Mouse (Mus musculus) limb, embryonic 14.5 days (tissue): ENCODE measurements around the gene Bmf. TPM values are rescaled to one million over a fixed set of nuclear protein-coding genes. Genes with fewer than 3 reads are reported as not detected.
A peak's percentile ranks its signal among the peaks of the same experiment; 100 is the strongest.

ENCODE experiments used
- ATAC-seq: fragments of 200-750 bp; cut with Nextera tagmentation; 2 replicates; pipeline ENCODE4 v1.8.0; 2017; ENCODE audit warnings: low read depth, moderate number of reproducible peaks, moderate TSS enrichment; ENCODE audit not compliant: low FRiP score
- DNase-seq: peaks from one replicate; pipeline ENCODE4 v3.0.0-alpha.2; 2015; ENCODE audit warnings: low spot score
- H3K27ac ChIP-seq: fragments of 300-500 bp; sonication (generic); replicated peaks from 2 replicates; pipeline ENCODE4 v1.5.1; 2014; ENCODE audit warnings: low read depth, mild to moderate bottlenecking, low read length, moderate library complexity, mixed read lengths
- H3K27me3 ChIP-seq: fragments of 300-500 bp; sonication (generic); 2 replicates; pipeline ENCODE4 v1.6.1; 2014; ENCODE audit warnings: low read length, mixed read lengths; ENCODE audit not compliant: control insufficient read depth, insufficient read depth
- H3K36me3 ChIP-seq: fragments of 300-500 bp; sonication (generic); 2 replicates; pipeline ENCODE4 v1.6.1; 2014; ENCODE audit warnings: mild to moderate bottlenecking, low read length, moderate library complexity, mixed read lengths; ENCODE audit not compliant: control insufficient read depth, insufficient read depth
- H3K4me1 ChIP-seq: fragments of 300-500 bp; sonication (generic); 2 replicates; pipeline ENCODE4 v1.6.1; 2014; ENCODE audit warnings: antibody characterized with exemption, low read length, mixed read lengths; ENCODE audit not compliant: control insufficient read depth, insufficient read depth
- H3K4me2 ChIP-seq: fragments of 300-500 bp; sonication (generic); replicated peaks from 2 replicates; pipeline ENCODE4 v1.6.1; 2014; ENCODE audit warnings: low read depth, mild to moderate bottlenecking, low read length, moderate library complexity; ENCODE audit not compliant: severe bottlenecking
- H3K4me3 ChIP-seq: fragments of 300-500 bp; sonication (generic); replicated peaks from 2 replicates; pipeline ENCODE4 v1.5.1; 2014; ENCODE audit warnings: low read length
- H3K9ac ChIP-seq: fragments of 300-500 bp; sonication (generic); 2 replicates; pipeline ENCODE4 v1.6.1; 2014; ENCODE audit warnings: mild to moderate bottlenecking, low read depth, low read length, moderate library complexity; ENCODE audit not compliant: severe bottlenecking
- H3K9me3 ChIP-seq: fragments of 300-500 bp; sonication (generic); 2 replicates; pipeline ENCODE4 v1.6.1; 2016; ENCODE audit warnings: low read length; ENCODE audit not compliant: control insufficient read depth
- POLR2A ChIP-seq: fragments of 200-500 bp; IDR thresholded peaks from 2 replicates; pipeline ENCODE4 v1.8.0; 2012; ENCODE audit warnings: inconsistent platforms, mild to moderate bottlenecking, moderate library complexity, borderline replicate concordance; ENCODE audit not compliant: insufficient read depth, insufficient read length; ENCODE audit errors: extremely low read depth
- WGBS: fragments of 180-500 bp; shearing (Covaris S2); extraction: QIAGEN DNeasy Blood & Tissue Kit; methylation state at CpG from one replicate; pipeline ENCODE4 v1.1.7; 2014; 5-methylcytosine and 5-hydroxymethylcytosine counted together
- polyA plus RNA-seq, 2 experiments: library from polyadenylated mRNA; depleted of rRNA in 1 of 2; stranded (reverse) in 1 of 2; unstranded in 1 of 2; fragments of >200 nt; fragmentation: Nextera tagmentation in 1 of 2; extraction: Ambion mirVana in 1 of 2; gene quantifications; 2 replicates each; pipeline versions ENCODE4 v1.2.1 to v1.2.3; 2012 to 2014

The Bmf gene
- polyA plus RNA-seq, 2 experiments: 5.1 to 29.2 TPM

- no peak for DNase-seq
- 82% methylated on average over 9 of the region's 9 CpGs for WGBS
- no peak for TF ChIP-seq POLR2A
These were observed 65.0 kb downstream of the Bmf start for GRCm38 (mm10) chr2:118484386-118484898.

GRCm38 (mm10) chr2:118483032-118483431 is 66.5 kb downstream of the Bmf start:
- no peaks in the 10 kb centered on the region for H3K9me3 ChIP-seq
- no peak overlapping the region for H3K4me2 ChIP-seq
- H3K4me1 ChIP-seq: peaks cover 5% of the 10 kb centered on the region; the same call in 1 of the 2 replicates
- no peaks in the 10 kb centered on the region for H3K36me3 ChIP-seq
- no peak overlapping the region for H3K9ac ChIP-seq
- H3K27ac ChIP-seq: no peak overlapping the region
- H3K27me3 ChIP-seq: no peaks in the 10 kb centered on the region
- no peak overlapping the region for H3K4me3 ChIP-seq
- ATAC-seq (no peak), DNase-seq (no peak)
- no peak for TF ChIP-seq POLR2A
- WGBS: 75% methylated on average over 5 of the region's 5 CpGs

More at GRCm38 (mm10) chr2:118484386-118484898, 65.0 kb downstream of the Bmf start:
- ATAC-seq: no peak
- Histone ChIP-seq H3K27ac (no peak overlapping the region), H3K9me3 (no peaks in the 10 kb centered on the region), H3K4me2 (no peak overlapping the region), H3K4me3 (no peak overlapping the region), H3K4me1 (no peaks in the 10 kb centered on the region), H3K27me3 (no peaks in the 10 kb centered on the region), H3K36me3 (no peaks in the 10 kb centered on the region), H3K9ac (no peak overlapping the region)

- DNase-seq (no peak), ATAC-seq (no peak)
- peaks cover 15% of the 10 kb centered on the region for H3K36me3 ChIP-seq
- H3K27ac ChIP-seq: no peak overlapping the region
- no peak overlapping the region for H3K9ac ChIP-seq
- no peaks in the 10 kb centered on the region for H3K27me3 ChIP-seq
- TF ChIP-seq POLR2A: no peak
- no peaks in the 10 kb centered on the region for H3K9me3 ChIP-seq
- WGBS: 93% methylated on average over 7 of the region's 7 CpGs
- no peak overlapping the region for H3K4me3 ChIP-seq
- peaks cover 5% of the 10 kb centered on the region; the same call in 1 of the 2 replicates for H3K4me1 ChIP-seq
- no peak overlapping the region for H3K4me2 ChIP-seq
These were observed 68.6 kb downstream of the Bmf start for GRCm38 (mm10) chr2:118480886-118481285.

GRCm38 (mm10) chr2:118479550-118479909 is 70.0 kb downstream of the Bmf start, which contains the start of gene Srp14:
Gene Srp14 (minus strand): TSS chr2:118479711.
- peaks cover 28% of the 10 kb centered on the region for H3K36me3 ChIP-seq
- DNase-seq: peak; percentile 95
- 0 out of 2 replicates have a peak, but pooled peaks have one; percentile 81 for TF ChIP-seq POLR2A
- WGBS: under 1% methylated on average over 35 of the region's 35 CpGs
- H3K4me2 ChIP-seq: peak within 1 kb of the TSS; percentile 76
- peak within 1 kb of the TSS; percentile 90 for H3K4me3 ChIP-seq
- peak within 1 kb of the TSS; percentile 90 for H3K9ac ChIP-seq
- H3K4me1 ChIP-seq: peaks cover 5% of the 10 kb centered on the region; the same call in 1 of the 2 replicates
- no peaks in the 10 kb centered on the region for H3K9me3 ChIP-seq
- ATAC-seq: peak; percentile 95
- H3K27me3 ChIP-seq: no peaks in the 10 kb centered on the region
- H3K27ac ChIP-seq: peak within 1 kb of the TSS; percentile 67

- DNase-seq: no peak
These were observed 70.5 kb downstream of the Bmf start for GRCm38 (mm10) chr2:118478833-118479549.

More at GRCm38 (mm10) chr2:118478833-118479549, 70.5 kb downstream of the Bmf start:
- peak overlapping the region; percentile 90 for H3K4me3 ChIP-seq
- peak overlapping the region; percentile 67 for H3K27ac ChIP-seq
- H3K4me2 ChIP-seq: peak overlapping the region; percentile 76
- WGBS: 3% methylated on average over 44 of the region's 52 CpGs
- H3K9ac ChIP-seq: peak overlapping the region; percentile 90
- H3K27me3 ChIP-seq: no peaks in the 10 kb centered on the region
- peaks cover 5% of the 10 kb centered on the region; the same call in 1 of the 2 replicates for H3K4me1 ChIP-seq
- no peaks in the 10 kb centered on the region for H3K9me3 ChIP-seq
- no peak for TF ChIP-seq POLR2A
- peak; percentile 58 for ATAC-seq
- H3K36me3 ChIP-seq: peaks cover 33% of the 10 kb centered on the region

Other genes with a start within 250 kb of the Bmf start
- gene Gpr176, start 176.3 kb downstream of the Bmf start, polyA plus RNA-seq (2012; rRNA removed): 0.28 and 0.29 TPM in 2 replicates
- gene Gpr176, start 176.3 kb downstream of the Bmf start, polyA plus RNA-seq (2014; fragmentation: Nextera tagmentation; extraction: Ambion mirVana): 0.36 and 0.83 TPM in 2 replicates
- gene Eif2ak4, start 161.1 kb downstream of the Bmf start, polyA plus RNA-seq (2012; rRNA removed): 24.1 and 25.2 TPM in 2 replicates
- 12.1 and 12.7 TPM in 2 replicates for gene Eif2ak4, start 161.1 kb downstream of the Bmf start, polyA plus RNA-seq (2014; fragmentation: Nextera tagmentation; extraction: Ambion mirVana)
- gene Srp14, start 70.0 kb downstream of the Bmf start, polyA plus RNA-seq (2012; rRNA removed): 127 and 165 TPM in 2 replicates
- 229 and 238 TPM in 2 replicates for gene Srp14, start 70.0 kb downstream of the Bmf start, polyA plus RNA-seq (2014; fragmentation: Nextera tagmentation; extraction: Ambion mirVana)
- gene Bub1b, start 48.5 kb upstream of the Bmf start, polyA plus RNA-seq (2012; rRNA removed): 48.5 and 53.5 TPM in 2 replicates
- gene Bub1b, start 48.5 kb upstream of the Bmf start, polyA plus RNA-seq (2014; fragmentation: Nextera tagmentation; extraction: Ambion mirVana): 64.4 and 70.4 TPM in 2 replicates
- 4.8 and 5.5 TPM in 2 replicates for gene Pak6, start 113.6 kb upstream of the Bmf start, polyA plus RNA-seq (2012; rRNA removed)
- gene Pak6, start 113.6 kb upstream of the Bmf start, polyA plus RNA-seq (2014; fragmentation: Nextera tagmentation; extraction: Ambion mirVana): 3.8 and 4.6 TPM in 2 replicates
- 0.08 and 0.10 TPM in 2 replicates for gene Ankrd63, start 154.3 kb upstream of the Bmf start, polyA plus RNA-seq (2012; rRNA removed)
- gene Ankrd63, start 154.3 kb upstream of the Bmf start, polyA plus RNA-seq (2014; fragmentation: Nextera tagmentation; extraction: Ambion mirVana): 0.07 TPM in 1 of 2 replicates, not detected in the other
- gene Plcb2, start 178.8 kb upstream of the Bmf start, polyA plus RNA-seq (2012; rRNA removed): 2.0 and 2.1 TPM in 2 replicates
- 0.74 and 0.82 TPM in 2 replicates for gene Plcb2, start 178.8 kb upstream of the Bmf start, polyA plus RNA-seq (2014; fragmentation: Nextera tagmentation; extraction: Ambion mirVana)
- gene Inafm2, start 196.1 kb upstream of the Bmf start, polyA plus RNA-seq (2012; rRNA removed): 7.9 and 8.0 TPM in 2 replicates
- 24.4 and 27.9 TPM in 2 replicates for gene Inafm2, start 196.1 kb upstream of the Bmf start, polyA plus RNA-seq (2014; fragmentation: Nextera tagmentation; extraction: Ambion mirVana)
- 1.7 and 1.8 TPM in 2 replicates for gene Ccdc9b, start 213.0 kb upstream of the Bmf start, polyA plus RNA-seq (2012; rRNA removed)
- gene Ccdc9b, start 213.0 kb upstream of the Bmf start, polyA plus RNA-seq (2014; fragmentation: Nextera tagmentation; extraction: Ambion mirVana): 0.88 and 1.4 TPM in 2 replicates
- 1.00 TPM in 1 of 2 replicates, not detected in the other for gene Phgr1, start 223.1 kb upstream of the Bmf start, polyA plus RNA-seq (2012; rRNA removed)
- not detected in 2 replicates for gene Phgr1, start 223.1 kb upstream of the Bmf start, polyA plus RNA-seq (2014; fragmentation: Nextera tagmentation; extraction: Ambion mirVana)
- gene Disp2, start 230.0 kb upstream of the Bmf start, polyA plus RNA-seq (2012; rRNA removed): 0.16 and 0.17 TPM in 2 replicates
- gene Disp2, start 230.0 kb upstream of the Bmf start, polyA plus RNA-seq (2014; fragmentation: Nextera tagmentation; extraction: Ambion mirVana): 0.03 TPM in 1 of 2 replicates, not detected in the other